Mouse (Mus musculus) spleen, adult 2 months (tissue): ENCODE results near the gene Upf1.

Experiments used
- CTCF ChIP-seq: fragments of 200-500 bp; IDR thresholded peaks from 2 replicates; pipeline ENCODE4 v1.5.1; 2011; ENCODE audit warnings: mild to moderate bottlenecking, inconsistent platforms; ENCODE audit not compliant: insufficient read depth, insufficient read length, insufficient replicate concordance; ENCODE audit errors: extremely low read depth
- POLR2A ChIP-seq: fragments of 200-500 bp; IDR thresholded peaks from 2 replicates; pipeline ENCODE4 v1.6.1; 2011; ENCODE audit warnings: low read depth, low read length, inconsistent platforms

GRCm38 (mm10) chr8:70380069-70380468 lies 27.0 kb upstream of the Upf1 start:
- no peak for TF ChIP-seq POLR2A
- TF ChIP-seq CTCF = no peak
